In the genomic region with DNA sequence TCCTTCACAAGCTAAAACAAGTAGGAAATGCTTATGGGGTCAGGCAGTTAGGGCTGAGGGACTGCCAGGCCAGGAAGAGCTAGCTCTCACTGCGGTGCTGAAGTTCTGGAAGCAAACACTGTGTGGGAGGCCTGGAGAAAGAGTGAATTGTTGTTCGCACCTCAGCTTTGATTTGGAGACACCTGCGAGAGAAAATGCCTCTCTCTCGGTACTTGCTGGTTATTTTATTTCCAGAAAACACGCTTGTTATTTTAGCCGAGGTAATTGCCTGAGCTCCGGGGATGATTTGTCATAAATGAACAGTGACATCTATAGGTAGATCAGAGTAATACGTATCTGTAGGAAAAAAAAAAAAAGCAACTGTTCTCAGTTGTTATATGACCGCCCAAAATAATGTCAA, we compare ENCODE assay signal across 8 mouse cellular contexts.
DNase-seq lines count a peak whose midpoint lies in the region; ATAC-seq lines count a peak whose summit lies in the region.

No protein-coding gene starts in this region.

- no peak for DNase-seq in heart, adult 11 months
- DNase-seq in ES-CJ7 (ENCODE audit: low read depth, low spot score) = peak; percentile 24
- peak; percentile 29 for DNase-seq in embryo, embryonic 10 days (ENCODE audit: low spot score)
- DNase-seq in thymus, postnatal 25 days = no peak
- no peak for DNase-seq in yolk sac, embryonic 10.5 days (ENCODE audit: low spot score)

- H3K36me3 ChIP-seq in heart, embryonic 13.5 days = no peaks in the 10 kb centered on the region
- H3K36me3 ChIP-seq in hindbrain, embryonic 13.5 days = no peaks in the 10 kb centered on the region
- H3K36me3 ChIP-seq in midbrain, embryonic 15.5 days (replicated peaks) = no peaks in the 10 kb centered on the region

- H3K4me2 ChIP-seq in heart, embryonic 13.5 days = peak overlapping the region; percentile 64
- peak overlapping the region; percentile 25 for H3K4me2 ChIP-seq in hindbrain, embryonic 13.5 days
- H3K4me2 ChIP-seq in midbrain, embryonic 15.5 days = peak overlapping the region; percentile 37

- 9% methylated on average over 9 of the region's 9 CpGs for WGBS in heart, embryonic 13.5 days
- 9% methylated on average over 9 of the region's 9 CpGs for WGBS in hindbrain, embryonic 13.5 days
- WGBS in midbrain, embryonic 15.5 days = 7% methylated on average over 9 of the region's 9 CpGs

- H3K27ac ChIP-seq in heart, embryonic 13.5 days (replicated peaks) = no peak overlapping the region
- peak overlapping the region; percentile 55; the same call in 1 of the 2 replicates for H3K27ac ChIP-seq in hindbrain, embryonic 13.5 days
- H3K27ac ChIP-seq in midbrain, embryonic 15.5 days = peak overlapping the region; percentile 76

- H3K4me3 ChIP-seq in heart, embryonic 13.5 days = peak overlapping the region; percentile 31
- H3K4me3 ChIP-seq in hindbrain, embryonic 13.5 days = no peak overlapping the region
- H3K4me3 ChIP-seq in midbrain, embryonic 15.5 days = no peak overlapping the region

- no peak for ATAC-seq in heart, embryonic 13.5 days (ENCODE audit: extremely low read depth, insufficient number of reproducible peaks, low FRiP score, low TSS enrichment)
- no peak for ATAC-seq in hindbrain, embryonic 13.5 days (ENCODE audit: low FRiP score)
- ATAC-seq in midbrain, embryonic 15.5 days (replicated peaks) = no peak

- peaks cover 42% of the 10 kb centered on the region for H3K27me3 ChIP-seq in heart, embryonic 13.5 days (replicated peaks)
- 0 out of 2 replicates have a peak, but pooled peaks cover 4% of the 10 kb centered on the region for H3K27me3 ChIP-seq in hindbrain, embryonic 13.5 days
- H3K27me3 ChIP-seq in midbrain, embryonic 15.5 days (replicated peaks) = no peaks in the 10 kb centered on the region

- 0 out of 2 replicates have a peak, but pooled peaks cover 3% of the 10 kb centered on the region for H3K4me1 ChIP-seq in heart, embryonic 13.5 days
- peaks cover 22% of the 10 kb centered on the region for H3K4me1 ChIP-seq in hindbrain, embryonic 13.5 days (replicated peaks)
- H3K4me1 ChIP-seq in midbrain, embryonic 15.5 days = peaks cover 13% of the 10 kb centered on the region

- H3K9ac ChIP-seq in heart, embryonic 13.5 days = 0 out of 2 replicates have a peak overlapping the region, but pooled peaks have one; percentile 25
- no peak overlapping the region for H3K9ac ChIP-seq in hindbrain, embryonic 13.5 days
- no peak overlapping the region for H3K9ac ChIP-seq in midbrain, embryonic 15.5 days

- no peaks in the 10 kb centered on the region for H3K9me3 ChIP-seq in heart, embryonic 13.5 days
- no peaks in the 10 kb centered on the region for H3K9me3 ChIP-seq in hindbrain, embryonic 13.5 days
- H3K9me3 ChIP-seq in midbrain, embryonic 15.5 days = no peaks in the 10 kb centered on the region

Comparison
In these comparisons a context has a peak if more than half of its experiments do, and no peak if none do; other contexts are left out.
1. DNase-seq: peak in ES-CJ7 (single experiment) and embryo, embryonic 10 days (single experiment); none in heart, adult 11 months (single experiment), thymus, postnatal 25 days (single experiment) and yolk sac, embryonic 10.5 days (single experiment).
2. Peak in every context shown above with its lines, with median percentiles within 50 percentile points of each other: H3K4me2 ChIP-seq.